In genomic region chr4:98085060-98085459, GRCm38 (mm10) we compare ENCODE assay signal across 19 mouse cellular contexts.
A peak's percentile ranks its signal among the peaks of the same experiment; 100 is the strongest.
DNase-seq lines count a peak whose midpoint lies in the region; ATAC-seq lines count a peak whose summit lies in the region.
"Had no signal": no experiment of that assay in that cellular context is flagged by ENCODE, and none has a peak within 500 bp of the region (broad histone marks: within the 10 kb centered on the region; RNA-seq: fewer than 3 reads in every experiment).

No protein-coding gene starts in this region.

- no peaks in the 10 kb centered on the region for H3K9me3 ChIP-seq in heart, embryonic 13.5 days
- no peaks in the 10 kb centered on the region for H3K9me3 ChIP-seq in neural tube, embryonic 13.5 days
- H3K9me3 ChIP-seq: embryonic facial prominence, embryonic 12.5 days; forebrain, embryonic 15.5 days; hindbrain, embryonic 15.5 days had no signal

- H3K36me3 ChIP-seq in heart, embryonic 13.5 days: peaks cover 27% of the 10 kb centered on the region
- H3K36me3 ChIP-seq in neural tube, embryonic 13.5 days: no peaks in the 10 kb centered on the region
- H3K36me3 ChIP-seq: hindbrain, embryonic 15.5 days had no signal

- no peak overlapping the region for H3K27ac ChIP-seq in heart, embryonic 13.5 days (replicated peaks)
- 0 out of 2 replicates have a peak overlapping the region, but pooled peaks have one; percentile 3 for H3K27ac ChIP-seq in neural tube, embryonic 13.5 days (replicated peaks)
- H3K27ac ChIP-seq: embryonic facial prominence, embryonic 12.5 days; forebrain, embryonic 15.5 days; hindbrain, embryonic 15.5 days had no signal

- no peak overlapping the region for H3K4me2 ChIP-seq in heart, embryonic 13.5 days
- H3K4me2 ChIP-seq in neural tube, embryonic 13.5 days: no peak overlapping the region
- H3K4me2 ChIP-seq: embryonic facial prominence, embryonic 12.5 days; forebrain, embryonic 15.5 days; hindbrain, embryonic 15.5 days had no signal

- no peaks in the 10 kb centered on the region for H3K27me3 ChIP-seq in heart, embryonic 13.5 days (replicated peaks)
- H3K27me3 ChIP-seq in neural tube, embryonic 13.5 days: no peaks in the 10 kb centered on the region
- H3K27me3 ChIP-seq: embryonic facial prominence, embryonic 12.5 days; forebrain, embryonic 15.5 days; hindbrain, embryonic 15.5 days; Patski had no signal

- ATAC-seq in heart, embryonic 13.5 days (ENCODE audit: extremely low read depth, insufficient number of reproducible peaks, low FRiP score, low TSS enrichment): no peak
- no peak for ATAC-seq in neural tube, embryonic 13.5 days (ENCODE audit: low read depth)
- ATAC-seq: activated CD4-positive, CD25-positive, alpha-beta regulatory T cell, adult 4 months; forebrain, embryonic 15.5 days; Patski had no signal

- DNase-seq in heart, postnatal 10 days: no peak
- no peak for DNase-seq in neural tube, embryonic 10.5 days (ENCODE audit: extremely low spot score, low spot score)
- peak; percentile 26 for DNase-seq in layer of hippocampus, adult 9-10 months (ENCODE audit: low spot score)
- DNase-seq in cerebellum, adult 8-10 months: no peak
- DNase-seq in Muller cell, postnatal 12 days (ENCODE audit: inconsistent ontology term): no peak
- DNase-seq: adrenal gland, adult 2 months; adrenal gland, postnatal 25 days; cerebellum, adult 2 months; cerebellum, postnatal 14 days; embryo, embryonic 11 days; gastrocnemius, postnatal 10 days; heart, postnatal 14 days had no signal

- WGBS in heart, embryonic 13.5 days: 77% methylated on average over 6 of the region's 6 CpGs
- WGBS in neural tube, embryonic 13.5 days: 67% methylated on average over 6 of the region's 6 CpGs

- H3K9ac ChIP-seq in heart, embryonic 13.5 days: 0 out of 2 replicates have a peak overlapping the region, but pooled peaks have one; percentile 7
- H3K9ac ChIP-seq in neural tube, embryonic 13.5 days: no peak overlapping the region
- H3K9ac ChIP-seq: embryonic facial prominence, embryonic 12.5 days; forebrain, embryonic 15.5 days; hindbrain, embryonic 15.5 days had no signal

- intact Hi-C loops in heart, postnatal 10 days (cut with DNase I): no loop called here

- H3K4me3 ChIP-seq in heart, embryonic 13.5 days: no peak overlapping the region
- no peak overlapping the region for H3K4me3 ChIP-seq in neural tube, embryonic 13.5 days
- H3K4me3 ChIP-seq: embryonic facial prominence, embryonic 12.5 days; forebrain, embryonic 15.5 days; hindbrain, embryonic 15.5 days had no signal

- H3K4me1 ChIP-seq in heart, embryonic 13.5 days: peaks cover 50% of the 10 kb centered on the region
- H3K4me1 ChIP-seq in neural tube, embryonic 13.5 days (replicated peaks): peaks cover 3% of the 10 kb centered on the region
- H3K4me1 ChIP-seq: forebrain, embryonic 15.5 days; hindbrain, embryonic 15.5 days had no signal
